Mouse (Mus musculus) testis, adult 2 months (tissue): ENCODE results near the gene Cend1.

Experiments
- CTCF ChIP-seq: fragments of 200-500 bp; IDR thresholded peaks from 2 replicates; pipeline ENCODE4 v1.5.1; 2012; ENCODE audit warnings: low read depth, mild to moderate bottlenecking, inconsistent platforms, low read length, moderate library complexity; ENCODE audit not compliant: control insufficient read depth, insufficient read depth, insufficient replicate concordance
- POLR2A ChIP-seq: fragments of 200-500 bp; IDR thresholded peaks from 2 replicates; pipeline ENCODE4 v1.6.1; 2012; ENCODE audit warnings: low read depth, mild to moderate bottlenecking, inconsistent platforms, low read length, moderate library complexity; ENCODE audit not compliant: control insufficient read depth

DNA sequence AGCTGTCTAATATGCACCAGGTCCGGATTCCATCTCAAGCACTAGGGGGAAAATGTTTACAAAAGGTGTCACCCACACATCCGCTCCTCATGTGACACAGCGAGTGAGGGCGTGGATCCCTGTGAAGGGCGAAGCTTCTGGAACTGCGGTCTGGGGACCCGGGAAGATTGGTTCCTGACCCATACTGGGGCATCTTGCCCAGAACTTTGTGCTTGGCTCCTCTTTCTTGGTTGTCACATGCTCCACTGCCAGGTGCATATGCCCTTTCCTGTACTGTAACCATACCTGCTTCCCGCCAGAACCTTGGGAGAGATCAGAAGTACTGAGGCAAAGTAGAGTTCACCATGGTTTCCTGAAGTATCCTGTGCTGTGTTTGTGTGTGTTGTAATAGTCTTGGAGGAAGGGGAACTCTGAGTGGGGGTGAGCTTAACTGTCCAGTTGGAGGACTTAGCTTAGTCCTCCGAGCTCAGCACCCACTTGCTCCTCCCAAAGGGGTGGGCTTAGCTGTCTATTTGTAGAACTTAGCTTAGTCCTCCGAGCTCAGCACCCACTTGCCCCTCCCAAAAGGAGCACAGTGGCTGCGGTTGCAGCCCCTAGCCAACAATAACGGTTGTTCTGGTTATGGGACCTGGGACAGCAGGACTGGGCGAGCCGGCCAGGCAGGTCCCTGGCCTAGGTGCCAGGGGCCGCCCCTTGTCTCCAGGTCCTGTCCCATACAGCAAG lies 31.3 kb upstream of the Cend1 start, which contains the start of gene Cracr2b:
- TF ChIP-seq CTCF: no peak
- no peak for TF ChIP-seq POLR2A
